Mouse (Mus musculus): ENCODE measurements around the gene Calr. TPM values are rescaled to one million over a fixed set of nuclear protein-coding genes. Genes with fewer than 3 reads are reported as not detected.

Gene Calr
- polyA plus RNA-seq, 1 experiment from 2014 or later = 735 TPM

DNA sequence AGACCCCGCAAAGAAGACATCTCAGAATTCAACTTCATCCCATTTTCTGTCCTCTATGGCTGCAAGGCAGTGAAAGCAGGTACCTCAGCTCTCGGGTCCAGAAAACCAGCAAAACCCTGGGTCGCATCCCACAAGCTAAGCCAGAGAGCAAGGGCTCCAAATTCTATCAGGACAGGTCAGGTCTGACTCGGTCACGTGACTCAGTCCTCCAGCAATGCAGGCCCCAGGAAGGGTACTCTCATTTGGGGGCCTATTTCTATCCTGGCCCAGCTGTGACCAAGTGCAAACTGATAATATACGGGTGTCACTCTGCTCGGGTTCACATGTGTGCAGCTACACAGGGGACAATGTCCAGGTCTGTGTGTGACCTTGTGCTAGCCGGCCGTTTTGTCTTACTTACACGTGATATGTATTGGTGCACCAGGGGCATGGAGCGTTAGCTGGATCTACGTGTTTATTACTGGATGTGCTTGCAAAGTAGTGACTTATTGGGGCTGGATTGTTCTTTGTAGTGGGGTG, 54.2 kb downstream of the Calr start:
- Histone ChIP-seq H3K4me1 (peaks cover 18% of the 10 kb centered on the region), H3K27me3 (ENCODE audit: poor library complexity, severe bottlenecking) (peaks cover 100% of the 10 kb centered on the region), H3K36me3 (replicated peaks) (no peaks in the 10 kb centered on the region; the same call in 1 of the 2 replicates), H3K27ac (no peak overlapping the region), H3K9me3 (no peaks in the 10 kb centered on the region), H3K4me3 (no peak overlapping the region)
- no peak for DNase-seq (ENCODE audit: extremely low spot score, low spot score)
- 76% methylated on average over 12 of the region's 12 CpGs for WGBS

Small RNAs within 50 kb of the gene (microRNA-seq; reads per million reads assigned to microRNA genes)
- gene Mir7069 = 2.4 reads per million

Other genes starting within 250 kb of the Calr start
- gene Ier2, start 184.1 kb downstream of the Calr start, polyA plus RNA-seq (2016; fragmentation: Nextera tagmentation; extraction: Ambion mirVana) = 91.4 and 96.9 TPM in 2 replicates
- 68.8 and 69.3 TPM in 2 replicates for gene Trmt1, start 160.6 kb downstream of the Calr start, polyA plus RNA-seq (2016; fragmentation: Nextera tagmentation; extraction: Ambion mirVana)
- gene Nacc1, start 159.1 kb downstream of the Calr start, polyA plus RNA-seq (2016; fragmentation: Nextera tagmentation; extraction: Ambion mirVana) = 31.3 and 31.5 TPM in 2 replicates
- 4.9 and 5.8 TPM in 2 replicates for gene Lyl1, start 145.5 kb downstream of the Calr start, polyA plus RNA-seq (2016; fragmentation: Nextera tagmentation; extraction: Ambion mirVana)
- gene G430095P16Rik, start 123.9 kb downstream of the Calr start, polyA plus RNA-seq (2016; fragmentation: Nextera tagmentation; extraction: Ambion mirVana) = 1.3 and 2.1 TPM in 2 replicates
- gene Nfix, start 46.6 kb downstream of the Calr start, polyA plus RNA-seq (2016; fragmentation: Nextera tagmentation; extraction: Ambion mirVana) = 0.46 and 1.8 TPM in 2 replicates
- gene Dand5, start 24.1 kb downstream of the Calr start, polyA plus RNA-seq (2016; fragmentation: Nextera tagmentation; extraction: Ambion mirVana) = 2.9 and 3.5 TPM in 2 replicates
- 49.1 and 49.6 TPM in 2 replicates for gene Gadd45gip1, start 15.4 kb downstream of the Calr start, polyA plus RNA-seq (2016; fragmentation: Nextera tagmentation; extraction: Ambion mirVana)
- gene Rad23a, start 6.3 kb downstream of the Calr start, polyA plus RNA-seq (2016; fragmentation: Nextera tagmentation; extraction: Ambion mirVana) = 130 and 137 TPM in 2 replicates
- 143 and 144 TPM in 2 replicates for gene Farsa, start 10.1 kb upstream of the Calr start, polyA plus RNA-seq (2016; fragmentation: Nextera tagmentation; extraction: Ambion mirVana)
- 91.1 and 92.7 TPM in 2 replicates for gene Syce2, start 25.2 kb upstream of the Calr start, polyA plus RNA-seq (2016; fragmentation: Nextera tagmentation; extraction: Ambion mirVana)
- gene Gcdh, start 47.0 kb upstream of the Calr start, polyA plus RNA-seq (2016; fragmentation: Nextera tagmentation; extraction: Ambion mirVana) = 44.6 and 49.6 TPM in 2 replicates
- gene Klf1, start 55.0 kb upstream of the Calr start, polyA plus RNA-seq (2016; fragmentation: Nextera tagmentation; extraction: Ambion mirVana) = 18.3 and 24.3 TPM in 2 replicates
- gene Dnase2a, start 61.6 kb upstream of the Calr start, polyA plus RNA-seq (2016; fragmentation: Nextera tagmentation; extraction: Ambion mirVana) = 7.9 and 9.2 TPM in 2 replicates
- gene Mast1, start 90.4 kb upstream of the Calr start, polyA plus RNA-seq (2016; fragmentation: Nextera tagmentation; extraction: Ambion mirVana) = 2.6 and 3.8 TPM in 2 replicates
- gene Rtbdn, start 100.1 kb upstream of the Calr start, polyA plus RNA-seq (2016; fragmentation: Nextera tagmentation; extraction: Ambion mirVana) = 1.3 and 1.8 TPM in 2 replicates
- not detected in 2 replicates for gene Gm49661, start 122.5 kb upstream of the Calr start, polyA plus RNA-seq (2016; fragmentation: Nextera tagmentation; extraction: Ambion mirVana)
- 1,199 and 1,255 TPM in 2 replicates for gene Prdx2, start 122.7 kb upstream of the Calr start, polyA plus RNA-seq (2016; fragmentation: Nextera tagmentation; extraction: Ambion mirVana)
- gene Rnaseh2a, start 122.8 kb upstream of the Calr start, polyA plus RNA-seq (2016; fragmentation: Nextera tagmentation; extraction: Ambion mirVana) = 163 and 173 TPM in 2 replicates
- 3.8 and 4.0 TPM in 2 replicates for gene Junb, start 131.8 kb upstream of the Calr start, polyA plus RNA-seq (2016; fragmentation: Nextera tagmentation; extraction: Ambion mirVana)
- gene Hook2, start 143.7 kb upstream of the Calr start, polyA plus RNA-seq (2016; fragmentation: Nextera tagmentation; extraction: Ambion mirVana) = 18.3 and 19.0 TPM in 2 replicates
- not detected in 2 replicates for gene Best2, start 167.6 kb upstream of the Calr start, polyA plus RNA-seq (2016; fragmentation: Nextera tagmentation; extraction: Ambion mirVana)
- 164 and 166 TPM in 2 replicates for gene Asna1, start 178.3 kb upstream of the Calr start, polyA plus RNA-seq (2016; fragmentation: Nextera tagmentation; extraction: Ambion mirVana)
- gene Trir, start 179.9 kb upstream of the Calr start, polyA plus RNA-seq (2016; fragmentation: Nextera tagmentation; extraction: Ambion mirVana) = 123 and 142 TPM in 2 replicates
- gene Tnpo2, start 190.0 kb upstream of the Calr start, polyA plus RNA-seq (2016; fragmentation: Nextera tagmentation; extraction: Ambion mirVana) = 31.5 and 33.2 TPM in 2 replicates
- 22.9 and 26.3 TPM in 2 replicates for gene Fbxw9, start 213.1 kb upstream of the Calr start, polyA plus RNA-seq (2016; fragmentation: Nextera tagmentation; extraction: Ambion mirVana)
- not detected in 2 replicates for gene Gm5741, start 221.0 kb upstream of the Calr start, polyA plus RNA-seq (2016; fragmentation: Nextera tagmentation; extraction: Ambion mirVana)
- 67.2 and 68.5 TPM in 2 replicates for gene Dhps, start 224.8 kb upstream of the Calr start, polyA plus RNA-seq (2016; fragmentation: Nextera tagmentation; extraction: Ambion mirVana)
- 139 and 142 TPM in 2 replicates for gene Wdr83os, start 233.8 kb upstream of the Calr start, polyA plus RNA-seq (2016; fragmentation: Nextera tagmentation; extraction: Ambion mirVana)
- 58.4 and 63.3 TPM in 2 replicates for gene Wdr83, start 234.4 kb upstream of the Calr start, polyA plus RNA-seq (2016; fragmentation: Nextera tagmentation; extraction: Ambion mirVana)
- gene Man2b1, start 236.3 kb upstream of the Calr start, polyA plus RNA-seq (2016; fragmentation: Nextera tagmentation; extraction: Ambion mirVana) = 21.9 and 24.1 TPM in 2 replicates